Mouse (Mus musculus) testis, adult 2 months (tissue): ENCODE measurements around the gene Rassf4. TPM values are rescaled to one million over a fixed set of nuclear protein-coding genes. Genes with fewer than 3 reads are reported as not detected.

ENCODE experiments used
- H3K27ac ChIP-seq: fragments of 200-500 bp; 2 replicates; pipeline ENCODE4 v1.5.1; 2012; ENCODE audit warnings: low read depth, low read length; ENCODE audit not compliant: control insufficient read depth, insufficient read depth
- H3K27me3 ChIP-seq: fragments of 200-500 bp; 2 replicates; pipeline ENCODE4 v1.6.1; 2012; ENCODE audit warnings: mild to moderate bottlenecking, low read length, moderate library complexity; ENCODE audit not compliant: control insufficient read depth, insufficient read depth
- H3K36me3 ChIP-seq: fragments of 200-500 bp; 2 replicates; pipeline ENCODE4 v1.6.1; 2012; ENCODE audit warnings: mild to moderate bottlenecking, low read length; ENCODE audit not compliant: control insufficient read depth, insufficient read depth
- H3K4me1 ChIP-seq: fragments of 200-500 bp; 2 replicates; pipeline ENCODE4 v1.6.1; 2012; ENCODE audit warnings: low read length; ENCODE audit not compliant: control insufficient read depth, insufficient read depth
- H3K4me3 ChIP-seq: fragments of 200-500 bp; 2 replicates; pipeline ENCODE4 v1.5.1; 2012; ENCODE audit warnings: low read depth, mild to moderate bottlenecking, low read length, moderate library complexity, mixed read lengths; ENCODE audit not compliant: control insufficient read depth
- CTCF ChIP-seq: fragments of 200-500 bp; IDR thresholded peaks from 2 replicates; pipeline ENCODE4 v1.5.1; 2012; ENCODE audit warnings: low read depth, mild to moderate bottlenecking, inconsistent platforms, low read length, moderate library complexity; ENCODE audit not compliant: control insufficient read depth, insufficient read depth, insufficient replicate concordance
- POLR2A ChIP-seq: fragments of 200-500 bp; IDR thresholded peaks from 2 replicates; pipeline ENCODE4 v1.6.1; 2012; ENCODE audit warnings: low read depth, mild to moderate bottlenecking, inconsistent platforms, low read length, moderate library complexity; ENCODE audit not compliant: control insufficient read depth
- polyA plus RNA-seq: library from polyadenylated mRNA; depleted of rRNA; stranded (reverse); fragments of >200 nt; gene quantifications from 2 replicates; pipeline ENCODE4 v1.2.3, GENCODE M21; 2012

Rassf4 gene
- polyA plus RNA-seq, 1 experiment: 1.2 TPM

DNA sequence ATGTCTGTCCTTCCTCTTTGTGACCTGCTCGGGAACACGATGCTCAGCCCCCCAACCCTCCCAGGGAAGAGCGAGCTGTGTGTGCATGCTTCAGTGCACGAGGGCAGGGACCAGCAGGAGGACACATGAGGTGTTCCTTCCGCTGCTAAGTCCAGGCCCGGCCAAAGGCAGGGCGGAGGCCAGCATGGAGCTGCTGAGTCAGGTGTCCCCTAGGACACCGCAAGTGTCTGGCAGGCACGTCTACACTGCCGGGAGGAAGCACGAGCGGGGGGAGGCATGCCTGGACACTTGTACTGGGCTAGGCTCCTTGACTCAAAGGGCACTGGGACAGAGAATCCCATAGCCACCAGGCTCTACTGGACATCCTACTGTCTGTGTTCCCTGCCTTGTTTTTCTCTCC lies 26.0 kb downstream of the Rassf4 start:
- Histone ChIP-seq H3K27me3 (no peaks in the 10 kb centered on the region), H3K4me1 (no peaks in the 10 kb centered on the region; the same call in 1 of the 2 replicates), H3K27ac (no peak overlapping the region), H3K4me3 (no peak overlapping the region), H3K36me3 (no peaks in the 10 kb centered on the region)
- TF ChIP-seq POLR2A: no peak
- no peak for TF ChIP-seq CTCF

DNA sequence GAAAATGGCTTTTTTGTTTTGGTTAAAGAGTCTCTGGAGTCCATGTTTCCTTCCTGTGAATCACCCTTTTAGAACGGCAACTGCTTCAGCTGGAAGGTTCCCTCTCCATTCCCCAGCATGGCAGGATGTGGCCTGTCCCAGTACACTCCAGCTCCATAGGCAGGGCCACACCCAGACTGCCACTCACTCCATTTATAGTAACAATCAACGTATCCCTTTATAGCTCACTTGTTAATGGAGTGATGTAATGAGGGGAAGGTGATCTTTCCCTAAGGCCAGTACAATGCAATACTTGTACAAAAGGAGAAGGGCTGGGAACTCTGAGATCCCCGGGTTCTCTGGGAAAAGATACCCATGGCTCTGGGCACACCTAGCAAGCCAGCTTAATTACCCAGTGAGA lies 29.4 kb downstream of the Rassf4 start:
- no peaks in the 10 kb centered on the region for H3K36me3 ChIP-seq
- TF ChIP-seq CTCF: no peak
- TF ChIP-seq POLR2A: no peak
- no peaks in the 10 kb centered on the region for H3K27me3 ChIP-seq
- H3K4me3 ChIP-seq: no peak overlapping the region
- no peaks in the 10 kb centered on the region; the same call in 1 of the 2 replicates for H3K4me1 ChIP-seq
- no peak overlapping the region for H3K27ac ChIP-seq

- Histone ChIP-seq H3K27me3 (no peaks in the 10 kb centered on the region), H3K36me3 (no peaks in the 10 kb centered on the region), H3K4me3 (no peak overlapping the region), H3K4me1 (no peaks in the 10 kb centered on the region; the same call in 1 of the 2 replicates), H3K27ac (no peak overlapping the region)
- TF ChIP-seq POLR2A: no peak
- no peak for TF ChIP-seq CTCF
Observed at GRCm38 (mm10) chr6:116643881-116644280, 29.9 kb downstream of the Rassf4 start.

GRCm38 (mm10) chr6:116642942-116643341 lies 30.8 kb downstream of the Rassf4 start:
- no peak overlapping the region for H3K27ac ChIP-seq
- no peak for TF ChIP-seq CTCF
- no peaks in the 10 kb centered on the region for H3K27me3 ChIP-seq
- H3K4me3 ChIP-seq: no peak overlapping the region
- no peaks in the 10 kb centered on the region for H3K36me3 ChIP-seq
- H3K4me1 ChIP-seq: no peaks in the 10 kb centered on the region; the same call in 1 of the 2 replicates

GRCm38 (mm10) chr6:116639663-116640062 lies 34.1 kb downstream of the Rassf4 start:
- H3K27me3 ChIP-seq: no peaks in the 10 kb centered on the region
- H3K36me3 ChIP-seq: no peaks in the 10 kb centered on the region
- H3K27ac ChIP-seq: no peak overlapping the region
- no peaks in the 10 kb centered on the region for H3K4me1 ChIP-seq
- H3K4me3 ChIP-seq: no peak overlapping the region
- TF ChIP-seq CTCF: no peak
- TF ChIP-seq POLR2A: no peak

- Histone ChIP-seq H3K36me3 (no peaks in the 10 kb centered on the region), H3K4me1 (no peaks in the 10 kb centered on the region), H3K4me3 (no peak overlapping the region), H3K27ac (no peak overlapping the region), H3K27me3 (no peaks in the 10 kb centered on the region)
- TF ChIP-seq POLR2A: no peak
- no peak for TF ChIP-seq CTCF
Observed at GRCm38 (mm10) chr6:116638871-116639270, 34.9 kb downstream of the Rassf4 start.

DNA sequence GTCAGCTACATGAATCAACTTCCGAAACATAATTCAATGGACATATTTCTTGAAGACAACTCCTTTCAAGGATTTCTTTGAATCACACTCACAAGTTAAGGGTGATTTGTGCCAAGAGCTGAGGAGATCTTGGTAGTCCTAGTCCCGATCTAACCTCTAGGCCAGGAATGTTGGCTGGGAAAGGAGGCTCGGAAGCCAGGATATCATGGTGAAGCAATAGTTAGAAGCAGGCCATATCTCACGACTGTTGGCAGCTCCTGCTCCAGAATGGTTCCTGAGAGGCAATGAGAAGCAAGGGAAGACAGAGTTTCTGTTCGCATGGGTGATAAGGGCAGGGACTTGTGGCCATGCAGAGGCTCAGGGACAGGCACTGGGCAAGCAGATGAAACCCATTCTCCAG lies 36.3 kb downstream of the Rassf4 start:
- no peaks in the 10 kb centered on the region for H3K4me1 ChIP-seq
- TF ChIP-seq CTCF (no peak), POLR2A (no peak)
- no peaks in the 10 kb centered on the region for H3K27me3 ChIP-seq
- H3K36me3 ChIP-seq: no peaks in the 10 kb centered on the region
- H3K27ac ChIP-seq: no peak overlapping the region
- no peak overlapping the region for H3K4me3 ChIP-seq

- H3K4me1 ChIP-seq: no peaks in the 10 kb centered on the region
- no peak for TF ChIP-seq CTCF
- no peak for TF ChIP-seq POLR2A
- no peaks in the 10 kb centered on the region for H3K36me3 ChIP-seq
- no peak overlapping the region for H3K4me3 ChIP-seq
- H3K27ac ChIP-seq: no peak overlapping the region
- H3K27me3 ChIP-seq: no peaks in the 10 kb centered on the region
Observed at GRCm38 (mm10) chr6:116636581-116637235, 37.0 kb downstream of the Rassf4 start.
